Mouse (Mus musculus) kidney, postnatal 25 days (tissue): ENCODE measurements around the gene Anapc2.
"Not testable (repeated sequence)": the region's sequence is repeated elsewhere in the genome, so short reads cannot be mapped to it uniquely, and the experiment has no call there.

Experiments used
- DNase-seq, 2 experiments: peaks; one replicate each; pipeline ENCODE4 v3.0.0; 2021; ENCODE audit warnings: mixed read lengths in 2 of 2

Anapc2 gene

DNA sequence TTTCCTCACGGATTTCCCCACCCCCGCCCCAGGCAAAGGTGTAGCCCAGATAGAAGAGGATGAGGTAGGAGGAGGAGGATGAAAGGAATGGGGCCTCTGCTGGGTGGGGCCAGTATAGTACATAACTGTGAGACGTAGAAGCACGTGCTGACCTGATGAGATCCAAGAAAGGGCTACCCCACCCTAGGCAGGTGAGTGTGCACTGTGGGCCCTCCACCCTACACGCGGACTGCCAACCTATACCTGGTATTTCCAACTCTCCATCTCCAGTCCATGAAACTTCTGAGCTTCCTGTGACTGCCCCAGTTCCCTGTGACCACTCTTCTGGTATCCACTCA is 30.9 kb upstream of the Anapc2 start:
- DNase-seq, result peak in 1 of 2 experiments; percentile 34

DNA sequence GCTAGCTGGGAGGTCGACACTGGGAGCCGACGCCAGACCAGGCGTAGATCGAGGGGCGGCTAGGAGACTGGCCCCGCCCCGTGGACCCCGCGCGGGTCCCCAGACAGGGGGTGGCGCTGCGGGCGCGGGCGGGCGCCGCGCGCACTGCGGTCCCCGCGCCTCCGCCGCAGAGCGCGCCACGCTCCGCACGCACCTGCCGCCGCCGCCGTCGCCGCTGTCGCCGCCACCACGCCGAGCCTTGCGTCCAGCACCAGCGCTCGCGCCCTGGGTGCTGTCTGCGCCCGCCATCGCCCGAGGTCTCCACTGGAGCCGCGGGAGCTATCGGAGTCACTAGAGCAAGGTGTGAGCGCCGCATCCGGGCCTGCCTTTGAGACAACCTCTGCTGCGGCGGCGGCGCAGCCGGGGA is 30.2 kb upstream of the Anapc2 start, which contains the start of the genes Rnf208 and Cysrt1:
Gene Rnf208, plus strand, starts transcription at position 155 of the 406 bp plus-strand sequence.
Gene Cysrt1, minus strand, starts transcription at position 352 of the 406 bp plus-strand sequence.
- DNase-seq, result peak; percentile 37 to 66

DNA sequence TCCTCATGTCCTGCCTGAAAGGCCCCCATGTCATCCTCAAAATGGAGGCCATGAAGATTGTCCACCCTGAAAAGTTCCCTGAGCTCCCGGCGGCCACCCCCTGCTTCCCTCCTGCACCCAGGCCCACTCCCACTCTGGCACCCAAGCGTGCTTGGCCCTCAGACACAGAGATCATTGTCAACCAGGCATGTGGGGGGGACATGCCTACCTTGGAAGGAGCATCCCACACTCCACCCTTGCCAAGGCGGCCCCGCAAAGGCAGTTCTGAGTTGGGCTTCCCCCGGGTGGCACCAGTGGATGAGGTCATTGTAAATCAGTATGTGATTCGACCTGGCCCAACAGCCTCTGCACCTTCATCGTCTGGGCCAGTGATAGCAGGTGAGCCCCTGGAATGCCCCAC is 28.9 kb upstream of the Anapc2 start:
- DNase-seq, result no peak

DNA sequence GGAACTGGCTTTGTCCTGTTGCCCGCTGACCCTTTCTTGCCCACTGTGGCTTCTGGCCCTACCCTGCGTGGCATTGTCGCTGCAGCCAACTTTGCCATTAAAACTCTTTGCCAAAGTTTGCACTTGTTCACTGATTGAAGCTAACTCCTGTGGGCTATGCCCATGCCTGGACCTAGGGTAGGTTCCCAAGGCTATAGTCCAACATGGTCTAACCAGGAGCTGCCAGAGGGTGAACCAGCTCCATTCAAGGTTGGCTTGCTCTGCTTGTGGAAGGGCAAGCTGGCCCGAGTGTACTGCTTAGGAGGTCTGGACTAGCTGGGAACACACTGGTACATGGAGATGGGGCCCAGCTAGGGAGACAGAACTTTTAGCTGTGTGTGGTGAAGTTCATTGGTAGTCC is 28.1 kb upstream of the Anapc2 start:
- DNase-seq, result no peak

DNA sequence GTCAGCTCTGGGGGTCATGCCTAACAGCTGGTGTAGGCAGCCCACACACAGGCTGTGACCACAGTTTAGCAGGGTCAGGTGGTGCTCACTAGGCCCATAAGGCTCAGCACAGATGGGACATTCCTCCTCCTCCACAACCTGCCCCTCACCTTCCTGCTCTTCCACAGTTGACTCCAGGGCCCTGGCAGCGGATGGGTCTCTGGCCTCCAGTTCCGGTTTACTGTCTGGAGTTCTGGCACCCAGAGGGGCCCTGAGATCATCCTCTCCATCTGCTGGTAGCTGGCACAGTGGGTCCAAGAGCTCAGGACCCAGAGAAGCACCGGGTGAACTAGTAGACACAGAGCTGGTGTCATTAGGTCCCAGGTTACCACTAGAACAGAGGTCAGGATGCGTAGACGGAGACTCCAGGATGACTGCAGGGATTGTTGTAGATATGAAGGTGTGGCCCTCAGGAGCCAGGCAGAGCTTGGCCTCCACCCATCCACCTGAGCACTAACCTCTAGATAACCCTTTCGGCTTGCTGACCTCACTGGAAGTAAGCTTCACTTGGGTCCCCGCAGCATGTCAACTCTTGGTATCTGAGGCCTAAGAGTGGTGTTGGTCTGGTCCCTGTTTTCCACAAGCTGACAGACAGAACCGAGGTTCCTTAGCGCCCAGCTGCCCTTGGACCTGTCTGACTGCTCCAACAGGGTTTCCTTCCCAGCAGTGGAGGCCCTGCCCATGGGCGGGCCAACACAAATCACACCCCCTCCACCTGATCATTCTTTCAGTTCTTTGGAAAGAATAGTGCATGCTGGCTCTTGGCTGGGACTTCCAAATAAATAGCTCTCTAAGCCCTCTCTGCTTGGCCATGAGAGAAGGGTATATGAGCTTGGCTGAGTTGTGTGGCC is 25.9 kb upstream of the Anapc2 start, which contains the start of gene AL732309.1:
Gene AL732309.1, minus strand, starts transcription at position 681 of the 890 bp plus-strand sequence.
- peak; percentile 49 to 74 for DNase-seq

DNA sequence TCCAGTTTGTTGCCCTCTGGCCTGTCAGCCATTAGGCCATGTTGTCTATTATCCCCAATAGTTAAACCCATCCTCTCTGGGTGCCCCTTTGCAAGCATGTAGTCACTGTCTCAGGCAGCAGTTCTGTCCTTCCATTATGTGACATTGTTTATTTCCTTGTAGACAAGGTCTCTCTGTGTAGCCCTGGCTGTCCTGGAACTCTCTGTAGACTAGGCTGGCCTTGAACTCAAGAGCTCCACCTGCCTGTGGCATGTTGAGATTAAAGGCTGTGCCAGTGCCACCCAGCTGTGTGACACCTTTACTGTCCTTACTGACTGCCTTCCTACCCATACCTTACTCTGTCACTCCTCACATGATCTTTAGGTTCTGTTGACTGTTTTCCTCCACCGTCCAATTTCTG is 19.9 kb upstream of the Anapc2 start:
- peak; percentile 59 to 60 for DNase-seq

DNA sequence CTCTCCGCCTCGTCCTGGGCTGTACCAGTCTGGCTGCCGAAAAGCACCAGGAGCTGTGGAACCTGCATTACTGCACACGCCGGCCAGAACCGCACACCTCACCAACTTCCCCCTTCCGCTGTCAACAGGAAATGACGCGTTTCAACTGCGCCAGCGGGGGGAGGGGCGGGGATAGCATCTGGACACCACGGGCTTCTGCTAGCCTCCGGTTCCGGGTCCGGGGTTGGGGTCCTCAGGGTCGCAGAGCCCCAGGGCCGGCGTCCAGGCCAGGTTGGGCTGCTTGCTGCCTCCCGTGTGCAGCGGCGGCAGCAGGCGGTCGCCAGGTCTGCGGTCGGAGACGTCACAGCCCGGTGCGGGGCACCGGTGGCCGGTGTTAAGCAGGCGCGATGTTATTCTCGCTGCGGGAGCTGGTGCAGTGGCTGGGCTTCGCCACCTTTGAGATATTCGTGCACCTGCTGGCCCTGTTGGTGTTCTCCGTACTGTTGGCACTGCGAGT is 16.9 kb upstream of the Anapc2 start, which contains the start of gene Tmem203:
Gene Tmem203, plus strand, starts transcription at position 156 of the 496 bp plus-strand sequence.
- DNase-seq, result peak; percentile 94

DNA sequence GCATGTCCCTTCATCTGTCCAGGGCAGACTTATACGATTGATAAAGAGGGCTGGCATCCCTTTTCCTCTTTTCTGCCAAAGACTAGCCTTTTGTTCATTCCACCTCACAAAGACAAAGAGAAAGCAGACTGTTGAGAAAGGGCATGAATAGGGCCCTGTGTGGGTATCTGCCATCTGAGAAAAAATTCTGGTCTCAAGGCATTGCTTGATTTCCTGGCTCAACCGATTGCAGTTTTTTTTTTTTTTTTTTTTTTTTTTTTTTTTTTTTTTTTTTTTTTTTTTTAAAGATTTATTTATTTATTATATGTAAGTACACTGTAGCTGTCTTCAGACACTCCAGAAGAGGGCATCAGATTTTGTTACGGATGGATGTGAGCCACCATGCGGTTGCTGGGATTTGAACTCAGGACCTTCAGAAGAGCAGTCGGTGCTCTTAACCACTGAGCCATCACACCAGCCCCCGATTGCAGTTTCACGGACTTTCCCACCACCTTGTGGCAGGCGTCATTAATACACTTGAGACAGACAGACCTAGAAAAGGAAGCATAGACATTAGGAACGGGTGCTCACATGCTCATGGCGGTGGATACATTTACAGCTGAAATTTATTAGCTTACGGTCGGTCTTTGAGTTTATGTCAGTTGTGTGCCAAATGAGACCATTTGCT is 15.7 kb upstream of the Anapc2 start:
- peak; percentile 61 to 78 for DNase-seq

DNA sequence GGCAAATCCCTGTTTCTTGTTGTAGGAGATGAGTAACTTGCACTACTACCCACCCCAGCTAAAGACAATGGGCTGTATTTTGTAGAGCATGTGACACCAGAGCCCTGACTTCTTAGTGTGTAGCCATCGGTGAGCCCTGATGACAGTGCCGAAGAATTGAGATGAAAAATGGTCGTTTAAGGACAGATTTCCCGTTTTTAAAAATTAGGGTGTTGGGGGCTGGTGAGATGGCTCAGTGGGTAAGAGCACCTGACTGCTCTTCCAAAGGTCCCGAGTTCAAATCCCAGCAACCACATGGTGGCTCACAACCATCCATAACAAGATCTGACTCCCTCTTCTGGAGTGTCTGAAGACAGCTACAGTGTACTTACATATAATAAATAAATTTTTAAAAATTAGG is 15.0 kb upstream of the Anapc2 start:
- not testable (repeated sequence) for DNase-seq

DNA sequence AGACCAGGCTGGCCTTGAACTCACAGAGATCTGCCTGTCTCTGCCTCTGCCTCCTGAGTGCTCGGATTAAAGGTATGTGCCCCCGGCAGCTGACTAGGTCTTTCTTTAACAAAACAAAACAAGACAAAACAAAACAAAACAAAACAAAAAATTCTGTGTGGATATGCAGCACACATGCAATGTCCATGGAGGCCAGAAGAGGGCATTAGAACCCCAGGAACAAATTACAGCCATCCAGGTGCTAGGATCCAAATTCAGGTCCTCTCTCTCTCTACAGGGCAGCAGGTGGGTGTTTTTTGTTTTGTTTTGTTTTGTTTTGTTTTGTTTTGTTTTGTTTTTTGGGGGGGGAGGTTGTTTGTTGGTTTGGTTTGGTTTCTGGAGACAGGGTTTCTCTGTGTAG is 13.4 kb upstream of the Anapc2 start:
- no peak for DNase-seq

DNA sequence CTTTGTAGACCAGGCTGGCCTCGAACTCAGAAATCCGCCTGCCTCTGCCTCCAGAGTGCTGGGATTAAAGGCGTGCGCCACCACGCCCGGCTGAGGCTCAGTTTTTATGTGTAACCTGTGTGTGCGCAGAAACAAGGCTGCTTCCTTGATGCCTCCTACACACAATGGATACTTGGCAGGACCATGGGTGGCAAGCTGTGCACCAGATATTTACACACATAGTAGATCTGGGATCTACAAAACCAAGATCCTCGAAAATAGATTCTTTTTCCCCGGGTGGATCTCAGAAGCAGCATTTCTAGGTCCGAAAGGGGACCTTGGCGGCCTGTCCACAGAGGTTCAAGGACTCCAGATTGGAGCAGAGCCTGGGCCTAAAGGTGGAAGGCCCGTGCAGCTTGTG is 10.4 kb upstream of the Anapc2 start:
- DNase-seq, result no peak

DNA sequence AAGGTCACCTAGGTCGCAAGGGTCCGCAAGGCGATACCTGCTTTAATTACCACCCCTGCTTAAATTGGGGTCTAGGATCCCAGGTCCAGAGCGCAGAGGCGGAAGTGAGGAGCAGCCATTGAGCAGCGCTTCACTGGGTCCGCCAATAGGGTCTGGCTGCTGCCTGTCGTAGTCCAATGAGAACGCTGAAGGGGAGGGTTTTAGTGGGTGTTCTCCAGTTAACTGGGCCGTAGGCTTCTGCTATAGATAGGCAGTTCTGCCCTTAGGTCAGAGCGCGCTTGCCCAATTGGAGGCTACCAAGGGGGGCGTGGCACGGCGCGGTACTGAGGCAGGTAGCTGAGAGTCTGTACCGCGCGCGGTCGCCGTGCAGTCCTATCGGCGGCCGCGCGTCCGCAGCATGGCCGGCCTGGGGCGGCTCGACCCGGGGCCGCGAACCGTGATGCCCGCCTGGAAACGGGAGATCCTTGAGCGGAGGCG is 9.9 kb upstream of the Anapc2 start, which contains the start of gene Tprn:
Gene Tprn, plus strand, starts transcription at position 328 of the 477 bp plus-strand sequence.
- DNase-seq, result peak; percentile 98 to 99

DNA sequence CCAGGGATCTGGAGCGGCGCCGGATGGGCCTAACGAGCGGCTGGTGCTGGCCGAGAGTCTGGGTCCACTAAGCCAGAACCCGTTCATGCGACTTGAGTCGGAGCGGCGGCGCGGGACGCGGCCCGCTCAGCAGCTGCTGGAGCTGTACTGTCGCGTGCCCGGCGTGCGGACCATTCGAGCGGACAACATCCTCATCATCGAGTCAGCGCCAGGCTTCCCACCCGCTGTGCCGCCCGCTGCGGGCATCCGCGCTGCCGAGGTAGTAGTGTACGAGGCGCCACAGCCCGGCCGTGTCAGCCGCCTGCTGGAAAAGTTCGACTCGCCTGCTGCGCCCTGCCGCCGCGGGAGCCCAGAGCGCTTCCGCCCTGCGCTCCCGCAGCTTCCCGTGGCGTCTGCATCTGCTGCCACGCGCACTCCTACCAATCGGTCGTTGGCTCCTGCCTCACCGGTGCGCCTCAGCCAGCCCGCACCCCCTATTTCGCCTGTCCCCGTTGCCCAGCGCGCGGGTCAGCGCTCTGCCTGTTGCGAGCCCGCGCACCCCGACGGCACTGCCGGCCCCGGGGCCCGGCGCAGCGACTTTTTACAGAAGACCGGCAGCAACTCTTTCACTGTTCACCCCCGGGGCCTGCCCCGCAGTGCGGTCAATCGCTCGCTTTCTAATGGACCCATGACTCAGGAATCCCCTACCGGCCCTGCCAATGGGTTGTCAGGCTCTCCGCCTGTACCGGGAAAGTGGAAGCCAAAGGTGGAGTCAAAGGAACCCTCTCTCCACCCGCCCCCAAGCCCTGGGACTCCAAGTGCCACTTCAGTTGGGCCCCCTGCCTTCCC is 9.3 kb upstream of the Anapc2 start:
- DNase-seq, result peak; percentile 35 to 64

DNA sequence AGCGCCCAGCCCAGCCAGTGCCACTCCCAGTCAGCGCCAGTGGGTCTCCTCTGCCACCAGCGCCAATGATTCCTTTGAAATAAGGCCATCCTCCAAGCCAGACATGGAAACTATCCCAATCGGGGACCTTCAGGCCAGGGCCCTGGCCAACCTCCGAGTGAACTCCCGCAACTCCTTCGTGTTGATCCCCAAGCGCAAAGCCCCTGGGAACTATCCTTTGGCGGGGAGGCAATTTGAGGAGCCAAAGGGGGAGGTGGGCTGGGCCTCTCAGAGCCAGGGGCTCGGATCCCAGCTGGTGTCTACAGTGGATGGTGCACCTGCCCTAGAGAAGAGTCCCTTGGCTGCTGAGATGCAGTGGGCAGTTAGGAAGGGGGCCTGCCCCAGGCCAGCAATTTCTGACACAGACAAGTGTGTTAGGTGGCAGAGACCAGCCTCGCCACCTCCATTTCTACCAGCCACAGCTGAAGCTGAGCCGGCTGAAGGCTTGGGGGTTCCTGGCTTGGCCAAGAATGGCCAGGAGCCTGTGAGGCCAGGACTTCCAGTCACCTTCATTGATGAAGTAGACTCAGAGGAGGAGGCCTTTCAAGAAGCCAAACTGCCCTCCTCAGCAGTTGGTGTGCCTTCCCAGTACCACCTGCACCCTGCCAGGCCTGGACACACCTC is 8.5 kb upstream of the Anapc2 start:
- no peak for DNase-seq

DNA sequence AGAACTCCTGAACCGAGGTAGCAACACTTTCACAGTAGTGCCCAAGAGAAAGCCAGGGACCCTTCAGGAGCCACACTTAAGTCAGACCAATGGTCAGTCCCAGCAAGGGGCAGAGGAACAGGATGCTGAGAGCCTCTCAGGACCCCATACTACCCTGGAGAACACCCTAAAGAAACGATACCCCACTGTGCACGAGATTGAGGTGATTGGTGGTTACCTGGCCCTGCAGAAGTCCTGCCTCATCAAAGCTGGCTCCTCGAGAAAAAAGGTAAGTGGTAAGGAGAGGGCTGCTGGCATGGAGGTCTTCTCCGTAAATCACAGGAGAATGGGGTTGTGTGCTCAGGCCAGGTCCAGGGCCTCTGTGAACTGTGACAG is 8.0 kb upstream of the Anapc2 start:
- DNase-seq, result no peak

DNA sequence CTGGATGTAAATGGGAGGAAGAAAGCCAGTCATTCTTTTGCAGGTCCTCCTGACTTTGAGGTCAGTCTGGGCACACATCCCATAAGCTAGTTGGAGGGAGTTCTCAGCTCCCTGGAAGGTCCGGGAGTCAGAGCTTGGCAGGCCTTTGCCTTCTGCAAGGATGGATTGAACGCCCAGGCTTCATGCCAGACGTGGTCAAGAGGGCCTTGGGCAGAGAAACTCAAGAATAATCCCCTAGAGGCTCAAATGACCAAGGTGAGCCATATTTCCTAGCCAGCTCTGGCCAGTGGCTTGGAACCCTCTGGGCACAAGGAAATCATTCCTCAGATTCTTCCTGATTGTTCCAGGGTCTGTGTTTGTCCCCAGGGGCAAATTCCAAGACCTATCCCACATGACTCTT is 7.4 kb upstream of the Anapc2 start:
- DNase-seq, result peak; percentile 86 to 92

DNA sequence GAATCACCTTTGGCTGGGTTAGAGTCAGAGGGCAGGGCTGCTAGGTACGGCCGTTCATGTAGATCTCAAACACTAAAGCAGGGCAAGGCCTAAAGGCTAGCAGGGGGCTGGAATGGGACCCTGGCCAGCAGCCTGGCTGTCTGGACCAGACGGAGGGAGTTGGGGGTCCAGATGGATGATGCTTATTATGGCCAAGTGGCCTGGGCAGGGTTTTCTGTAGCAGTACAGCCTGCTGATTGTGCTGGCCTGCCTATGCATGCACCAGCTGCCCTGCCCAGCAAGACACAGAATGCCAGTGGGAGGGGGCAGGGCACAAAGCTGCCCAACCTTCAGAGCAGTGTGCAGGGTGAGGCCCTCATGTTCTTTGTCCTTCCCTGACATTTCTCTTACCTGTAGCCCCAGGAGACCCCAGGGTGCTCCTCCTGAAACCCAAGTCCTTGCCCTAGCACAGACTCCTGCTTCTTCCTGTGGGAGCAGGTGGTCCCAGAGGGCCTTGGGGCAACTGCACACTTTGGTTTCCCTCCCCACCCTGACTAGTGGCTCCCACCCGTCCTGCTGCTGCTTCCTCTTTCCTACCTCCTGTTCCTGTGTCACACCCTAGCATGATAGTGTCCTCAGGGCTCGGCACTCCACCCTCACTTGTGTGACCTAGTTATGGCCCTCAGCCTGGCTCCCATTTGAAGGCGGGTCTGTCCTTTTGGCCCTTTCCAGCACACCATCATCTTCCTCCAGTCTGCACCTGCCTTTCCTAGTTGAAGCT is 6.2 kb upstream of the Anapc2 start:
- DNase-seq, result peak; percentile 55 to 76

DNA sequence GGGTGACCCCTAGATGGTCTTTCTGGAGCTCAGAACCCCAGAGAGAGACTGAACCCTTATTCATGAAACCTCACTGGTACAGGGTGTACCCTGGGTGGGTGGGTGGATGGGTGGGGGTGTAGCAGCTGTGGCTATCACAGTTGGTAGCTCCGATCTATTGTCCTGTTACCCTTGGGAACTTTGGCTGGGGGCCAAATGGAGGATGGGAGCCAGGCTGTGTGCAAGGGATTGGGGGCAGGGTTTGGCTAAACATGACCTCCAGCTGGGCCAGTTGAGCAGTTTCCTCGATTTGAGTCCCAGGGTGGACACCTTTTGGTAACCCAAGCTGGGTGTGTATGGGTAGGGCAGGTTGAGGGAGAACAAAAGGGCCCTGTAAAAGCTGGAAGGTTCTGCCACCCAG is 5.6 kb upstream of the Anapc2 start:
- DNase-seq, result peak; percentile 85 to 87

DNA sequence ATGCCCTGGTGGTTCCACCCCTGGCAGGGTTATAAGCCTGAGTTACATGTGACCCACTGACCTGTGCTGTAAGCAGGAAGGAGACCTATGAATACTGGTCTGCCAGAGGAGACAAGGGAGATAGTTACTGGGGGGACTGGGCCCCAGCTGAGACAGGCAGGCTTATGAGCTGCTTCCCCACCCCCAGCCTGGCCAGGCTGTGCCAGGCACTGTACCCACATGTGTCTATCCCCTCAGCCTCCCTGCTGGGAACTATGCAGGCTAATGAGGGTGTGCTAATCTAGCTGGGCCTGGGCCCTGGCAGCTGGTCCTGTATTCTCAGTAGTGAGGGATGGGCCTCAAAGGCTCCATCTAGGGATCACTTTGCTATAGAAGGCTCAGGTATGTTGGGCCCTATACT is 5.0 kb upstream of the Anapc2 start:
- peak in 1 of 2 experiments; percentile 55 for DNase-seq

DNA sequence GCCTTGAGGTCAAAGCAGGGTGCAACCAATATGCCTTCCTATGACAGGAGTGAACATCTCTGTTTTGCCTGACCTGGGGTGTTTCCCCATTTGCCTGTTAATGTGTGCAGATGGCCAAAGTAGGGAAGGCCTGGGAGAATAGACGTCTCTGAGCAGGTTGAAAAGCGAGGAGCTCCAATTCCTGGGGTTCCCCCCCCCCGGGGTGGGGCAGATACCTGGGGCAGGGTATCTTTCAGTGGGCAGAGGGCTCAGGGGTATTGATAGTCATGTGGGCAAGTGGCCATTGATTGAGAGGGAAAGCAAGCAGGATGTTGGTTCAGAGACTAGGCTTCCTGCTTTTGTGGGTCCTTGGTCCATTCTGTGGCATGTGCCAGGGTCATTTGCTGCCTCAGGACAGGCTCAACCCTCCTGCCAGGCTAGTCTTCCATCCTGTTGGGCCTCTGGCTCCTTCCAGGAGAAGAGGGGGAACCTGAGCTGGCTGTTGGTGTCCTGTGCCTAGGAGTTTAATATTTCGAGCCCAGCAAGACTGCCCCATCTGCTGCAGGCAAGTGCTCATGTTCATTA is 4.5 kb upstream of the Anapc2 start:
- DNase-seq, result no peak

DNA sequence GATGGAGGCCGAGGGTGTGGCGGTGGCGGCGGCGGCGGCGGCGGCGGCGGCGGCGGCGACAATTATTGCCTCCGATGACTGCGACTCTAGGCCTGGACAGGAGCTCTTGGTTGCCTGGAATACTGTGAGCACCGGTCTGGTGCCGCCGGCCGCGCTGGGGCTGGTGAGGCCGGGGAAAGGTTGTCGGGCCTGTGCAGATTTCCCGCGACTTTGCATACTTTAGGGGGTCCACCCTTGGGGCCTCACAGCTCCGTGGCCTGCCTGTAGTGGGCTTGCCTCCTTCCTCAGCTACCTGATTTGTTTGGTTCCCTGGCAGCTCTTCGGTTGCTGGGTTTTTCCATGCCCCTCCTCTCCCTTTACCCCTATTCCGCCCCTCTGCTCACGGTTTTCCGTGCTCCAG is 237 bp downstream of the Anapc2 start:
- no peak for DNase-seq
